Mouse (Mus musculus) olfactory bulb, adult 2 months (tissue): ENCODE results near the gene Rarg.

ENCODE experiments used
- CTCF ChIP-seq: fragments of 200-500 bp; IDR thresholded peaks from 2 replicates; pipeline ENCODE4 v1.5.1; 2012; ENCODE audit warnings: low read depth, mild to moderate bottlenecking, low read length, moderate library complexity; ENCODE audit not compliant: insufficient read depth
- POLR2A ChIP-seq: fragments of 200-500 bp; IDR thresholded peaks from 2 replicates; pipeline ENCODE4 v1.6.1; 2012; ENCODE audit warnings: mild to moderate bottlenecking, low read depth, low read length, moderate library complexity; ENCODE audit not compliant: insufficient read depth

- TF ChIP-seq POLR2A (no peak), CTCF (no peak)
These were observed 21.4 kb upstream of the Rarg start for GRCm38 (mm10) chr15:102278726-102279091.
